Mouse (Mus musculus): ENCODE measurements around the gene Gm14147. TPM values are rescaled to one million over a fixed set of nuclear protein-coding genes. Genes with fewer than 3 reads are reported as not detected.
"Not testable (repeated sequence)": the region's sequence is repeated elsewhere in the genome, so short reads cannot be mapped to it uniquely, and the experiment has no call there.

Gene Gm14147
- total RNA-seq (2021): not detected
- long read RNA-seq, experiment 1: 0 reads
- long read RNA-seq, experiment 2: 0 reads

DNA sequence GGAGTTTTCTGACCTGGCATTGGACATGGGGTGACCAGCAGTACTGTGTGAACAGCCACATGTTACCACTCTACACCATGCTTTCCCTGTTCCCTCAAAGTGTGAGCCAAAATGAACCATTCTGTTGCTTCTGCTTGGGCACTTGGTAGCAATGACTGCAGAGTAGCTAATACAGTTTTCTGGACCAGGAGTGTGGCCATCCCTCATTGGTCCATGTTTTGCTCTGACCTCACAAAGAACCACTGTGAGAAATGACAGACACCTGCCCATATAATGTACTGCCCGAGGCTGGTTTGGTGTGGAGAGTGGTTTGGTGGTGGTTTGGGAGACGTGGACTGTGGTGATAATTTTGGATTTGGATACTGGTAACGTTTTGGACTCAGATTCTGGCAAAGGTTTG lies at the start of gene Gm14147:
Gene Gm14147, plus strand, starts transcription at position 301 of the 400 bp plus-strand sequence.
- DNase-seq; intact Hi-C loops (cut with DNase I): not testable (repeated sequence)

DNA sequence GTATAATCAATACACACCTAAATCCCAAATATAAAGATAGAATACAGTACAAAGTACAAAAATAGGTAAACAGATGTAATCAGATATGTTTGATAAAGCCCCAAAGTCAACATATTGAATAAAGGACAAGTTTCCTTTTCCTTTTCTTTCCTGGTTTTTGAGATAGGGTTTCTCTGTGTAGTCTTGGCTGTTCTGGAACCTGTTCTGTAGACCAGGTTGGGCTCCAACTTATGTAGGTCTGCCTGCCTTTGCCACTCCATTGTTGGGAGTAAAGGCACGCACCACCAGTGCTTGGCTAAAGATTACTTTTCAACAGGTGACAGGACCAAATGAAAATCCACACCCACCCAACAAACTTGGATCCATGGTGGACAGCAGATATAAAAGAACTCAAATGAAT lies 41.4 kb upstream of the Gm14147 start:
- intact Hi-C loops (cut with DNase I): no loop called here
- no peak for DNase-seq

DNA sequence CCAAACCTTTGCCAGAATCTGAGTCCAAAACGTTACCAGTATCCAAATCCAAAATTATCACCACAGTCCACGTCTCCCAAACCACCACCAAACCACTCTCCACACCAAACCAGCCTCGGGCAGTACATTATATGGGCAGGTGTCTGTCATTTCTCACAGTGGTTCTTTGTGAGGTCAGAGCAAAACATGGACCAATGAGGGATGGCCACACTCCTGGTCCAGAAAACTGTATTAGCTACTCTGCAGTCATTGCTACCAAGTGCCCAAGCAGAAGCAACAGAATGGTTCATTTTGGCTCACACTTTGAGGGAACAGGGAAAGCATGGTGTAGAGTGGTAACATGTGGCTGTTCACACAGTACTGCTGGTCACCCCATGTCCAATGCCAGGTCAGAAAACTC lies 5.8 kb upstream of the Gm14147 start, which contains the start of gene Gm14151:
Gene Gm14151, minus strand, starts transcription at position 101 of the 400 bp plus-strand sequence.
- intact Hi-C loops (cut with DNase I); DNase-seq: not testable (repeated sequence)

Other genes with a start within 250 kb of the Gm14147 start
- 10 to 100 TPM; 24.1 to 24.8 TPM for gene Abhd12, start 193.5 kb upstream of the Gm14147 start, total RNA-seq (2021)
- gene Gins1, start 192.8 kb upstream of the Gm14147 start, total RNA-seq (2021): 1 to 10 TPM; 1.3 to 2.8 TPM
- gene Ninl, start 58.9 kb upstream of the Gm14147 start, total RNA-seq (2021): under 1 TPM; 0.26 to 0.47 TPM
- gene Nanp, start 58.8 kb upstream of the Gm14147 start, total RNA-seq (2021): 1 to 10 TPM; 2.5 to 2.7 TPM
- not detected for gene Gm14151, start 5.9 kb upstream of the Gm14147 start, total RNA-seq (2021)